Mouse (Mus musculus): Measurements from ENCODE around the gene Mrpl42. TPM values are rescaled to one million over a fixed set of nuclear protein-coding genes. Genes with fewer than 3 reads are reported as not detected.

Mrpl42 gene
- polyA plus RNA-seq, 1 experiment from 2014 or later: 275 TPM

- no peaks in the 10 kb centered on the region for H3K9me3 ChIP-seq
- ATAC-seq (ENCODE audit: insufficient number of reproducible peaks, low FRiP score, low TSS enrichment, low read depth): no peak
- no peaks in the 10 kb centered on the region for H3K4me1 ChIP-seq
- no peak overlapping the region for H3K9ac ChIP-seq
- no peak overlapping the region for H3K27ac ChIP-seq
- no peak overlapping the region for H3K4me2 ChIP-seq
- H3K27me3 ChIP-seq: no peaks in the 10 kb centered on the region
- 87% methylated on average over 11 of the region's 11 CpGs for WGBS
- no peaks in the 10 kb centered on the region for H3K36me3 ChIP-seq
- H3K4me3 ChIP-seq: no peak overlapping the region
Measured at GRCm38 (mm10) chr10:95471889-95472547, 29.7 kb downstream of the Mrpl42 start.

- H3K9ac ChIP-seq: no peak overlapping the region
- H3K4me1 ChIP-seq: no peaks in the 10 kb centered on the region
- H3K4me2 ChIP-seq: no peak overlapping the region
- H3K36me3 ChIP-seq: no peaks in the 10 kb centered on the region
- H3K27me3 ChIP-seq: no peaks in the 10 kb centered on the region
- WGBS: 69% methylated on average over 3 of the region's 3 CpGs
- no peaks in the 10 kb centered on the region for H3K9me3 ChIP-seq
- no peak for ATAC-seq (ENCODE audit: insufficient number of reproducible peaks, low FRiP score, low TSS enrichment, low read depth)
- no peak overlapping the region for H3K4me3 ChIP-seq
- no peak overlapping the region for H3K27ac ChIP-seq
Measured at GRCm38 (mm10) chr10:95471186-95471585, 30.6 kb downstream of the Mrpl42 start.

- no peak for ATAC-seq (ENCODE audit: insufficient number of reproducible peaks, low FRiP score, low TSS enrichment, low read depth)
- Histone ChIP-seq H3K27me3 (no peaks in the 10 kb centered on the region), H3K9ac (no peak overlapping the region), H3K9me3 (no peaks in the 10 kb centered on the region), H3K4me2 (no peak overlapping the region), H3K27ac (no peak overlapping the region), H3K4me1 (no peaks in the 10 kb centered on the region), H3K4me3 (no peak overlapping the region), H3K36me3 (no peaks in the 10 kb centered on the region)
- 54% methylated on average over 4 of the region's 4 CpGs for WGBS
Measured at GRCm38 (mm10) chr10:95468894-95469293, 32.8 kb downstream of the Mrpl42 start.

- Histone ChIP-seq H3K4me1 (no peaks in the 10 kb centered on the region), H3K9me3 (no peaks in the 10 kb centered on the region), H3K27ac (no peak overlapping the region), H3K27me3 (no peaks in the 10 kb centered on the region), H3K4me2 (no peak overlapping the region), H3K9ac (no peak overlapping the region), H3K4me3 (no peak overlapping the region), H3K36me3 (no peaks in the 10 kb centered on the region)
- WGBS: 41% methylated on average over 4 of the region's 4 CpGs
- ATAC-seq (ENCODE audit: insufficient number of reproducible peaks, low FRiP score, low TSS enrichment, low read depth): no peak
Measured at GRCm38 (mm10) chr10:95465485-95465896, 36.2 kb downstream of the Mrpl42 start.

- Histone ChIP-seq H3K36me3 (no peaks in the 10 kb centered on the region), H3K27ac (no peak overlapping the region), H3K9ac (no peak overlapping the region), H3K4me2 (no peak overlapping the region), H3K9me3 (no peaks in the 10 kb centered on the region), H3K4me1 (no peaks in the 10 kb centered on the region), H3K4me3 (no peak overlapping the region), H3K27me3 (no peaks in the 10 kb centered on the region)
- 54% methylated on average over 6 of the region's 6 CpGs for WGBS
- no peak for ATAC-seq (ENCODE audit: insufficient number of reproducible peaks, low FRiP score, low TSS enrichment, low read depth)
Measured at GRCm38 (mm10) chr10:95464527-95464926, 37.2 kb downstream of the Mrpl42 start.

- H3K9ac ChIP-seq: no peak overlapping the region
- no peak overlapping the region for H3K4me3 ChIP-seq
- H3K27me3 ChIP-seq: no peaks in the 10 kb centered on the region
- no peak overlapping the region for H3K27ac ChIP-seq
- WGBS: 76% methylated on average over 1 of the region's 1 CpGs
- no peaks in the 10 kb centered on the region for H3K9me3 ChIP-seq
- no peak overlapping the region for H3K4me2 ChIP-seq
- no peaks in the 10 kb centered on the region for H3K36me3 ChIP-seq
- ATAC-seq (ENCODE audit: insufficient number of reproducible peaks, low FRiP score, low TSS enrichment, low read depth): no peak
- H3K4me1 ChIP-seq: no peaks in the 10 kb centered on the region
Measured at GRCm38 (mm10) chr10:95462231-95462630, 39.5 kb downstream of the Mrpl42 start.

- no peak overlapping the region for H3K27ac ChIP-seq
- H3K4me3 ChIP-seq: no peak overlapping the region
- H3K4me1 ChIP-seq: no peaks in the 10 kb centered on the region
- H3K36me3 ChIP-seq: no peaks in the 10 kb centered on the region
- no peak overlapping the region for H3K9ac ChIP-seq
- no peak for ATAC-seq (ENCODE audit: insufficient number of reproducible peaks, low FRiP score, low TSS enrichment, low read depth)
- 72% methylated on average over 4 of the region's 4 CpGs for WGBS
- H3K4me2 ChIP-seq: no peak overlapping the region
- H3K9me3 ChIP-seq: no peaks in the 10 kb centered on the region
- no peaks in the 10 kb centered on the region for H3K27me3 ChIP-seq
Measured at GRCm38 (mm10) chr10:95461053-95461553, 40.6 kb downstream of the Mrpl42 start.

GRCm38 (mm10) chr10:95458050-95458806 is 43.5 kb downstream of the Mrpl42 start:
- H3K4me3 ChIP-seq: no peak overlapping the region
- no peaks in the 10 kb centered on the region for H3K4me1 ChIP-seq
- H3K36me3 ChIP-seq: no peaks in the 10 kb centered on the region
- no peaks in the 10 kb centered on the region for H3K9me3 ChIP-seq
- no peaks in the 10 kb centered on the region for H3K27me3 ChIP-seq
- H3K27ac ChIP-seq: no peak overlapping the region
- no peak overlapping the region for H3K9ac ChIP-seq
- no peak for ATAC-seq (ENCODE audit: insufficient number of reproducible peaks, low FRiP score, low TSS enrichment, low read depth)
- H3K4me2 ChIP-seq: no peak overlapping the region
- WGBS: 82% methylated on average over 9 of the region's 9 CpGs

GRCm38 (mm10) chr10:95457367-95458049 is 44.2 kb downstream of the Mrpl42 start:
- WGBS: 84% methylated on average over 8 of the region's 8 CpGs
- no peak for ATAC-seq (ENCODE audit: insufficient number of reproducible peaks, low FRiP score, low TSS enrichment, low read depth)
- Histone ChIP-seq H3K36me3 (no peaks in the 10 kb centered on the region), H3K4me1 (no peaks in the 10 kb centered on the region), H3K27ac (no peak overlapping the region), H3K4me3 (no peak overlapping the region), H3K27me3 (no peaks in the 10 kb centered on the region), H3K9ac (no peak overlapping the region), H3K9me3 (no peaks in the 10 kb centered on the region), H3K4me2 (no peak overlapping the region)

GRCm38 (mm10) chr10:95456103-95456502 is 45.6 kb downstream of the Mrpl42 start:
- Histone ChIP-seq H3K36me3 (no peaks in the 10 kb centered on the region), H3K27ac (no peak overlapping the region), H3K4me3 (no peak overlapping the region), H3K9me3 (no peaks in the 10 kb centered on the region), H3K4me1 (no peaks in the 10 kb centered on the region), H3K4me2 (no peak overlapping the region), H3K9ac (no peak overlapping the region), H3K27me3 (no peaks in the 10 kb centered on the region)
- ATAC-seq (ENCODE audit: insufficient number of reproducible peaks, low FRiP score, low TSS enrichment, low read depth): no peak
- 53% methylated on average over 2 of the region's 2 CpGs for whole genome bisulfite sequencing

- no peaks in the 10 kb centered on the region for H3K27me3 ChIP-seq
- WGBS: 84% methylated on average over 5 of the region's 5 CpGs
- ATAC-seq (ENCODE audit: insufficient number of reproducible peaks, low FRiP score, low TSS enrichment, low read depth): no peak
- no peaks in the 10 kb centered on the region for H3K4me1 ChIP-seq
- no peak overlapping the region for H3K9ac ChIP-seq
- no peaks in the 10 kb centered on the region for H3K9me3 ChIP-seq
- H3K4me3 ChIP-seq: no peak overlapping the region
- no peak overlapping the region for H3K27ac ChIP-seq
- H3K4me2 ChIP-seq: no peak overlapping the region
- H3K36me3 ChIP-seq: no peaks in the 10 kb centered on the region
Measured at GRCm38 (mm10) chr10:95453282-95453681, 48.5 kb downstream of the Mrpl42 start.

- Histone ChIP-seq H3K36me3 (no peaks in the 10 kb centered on the region), H3K4me1 (no peaks in the 10 kb centered on the region), H3K9ac (no peak overlapping the region), H3K27me3 (no peaks in the 10 kb centered on the region), H3K4me3 (no peak overlapping the region), H3K27ac (no peak overlapping the region), H3K4me2 (no peak overlapping the region), H3K9me3 (no peaks in the 10 kb centered on the region)
- 87% methylated on average over 6 of the region's 6 CpGs for WGBS
- ATAC-seq (ENCODE audit: insufficient number of reproducible peaks, low FRiP score, low TSS enrichment, low read depth): no peak
Measured at GRCm38 (mm10) chr10:95449033-95449432, 52.7 kb downstream of the Mrpl42 start.
